Mouse (Mus musculus) layer of hippocampus, adult 9-10 months (tissue): ENCODE measurements at regions not wholly inside any gene's neighbourhood (a gene's known extent, or its start where the extent isn't known, plus 50 kb on each side); places are given as distances from the start of the nearest gene placed in this dataset.
A peak's percentile ranks its signal among the peaks of the same experiment; 100 is the strongest.

Experiments used
- DNase-seq: peaks from one replicate; pipeline ENCODE4 v3.0.0; 2022; ENCODE audit warnings: low spot score

GRCm38 (mm10) chr7:68945886-68946863, 197.1 kb upstream of the Arrdc4 start:
- no peak for DNase-seq

- no peak for DNase-seq
These were observed 181.7 kb upstream of the Arrdc4 start for GRCm38 (mm10) chr7:68930627-68931334.

- no peak for DNase-seq
These were observed 180.6 kb upstream of the Arrdc4 start for GRCm38 (mm10) chr7:68929669-68930068.

- no peak for DNase-seq
These were observed 176.6 kb upstream of the Arrdc4 start for GRCm38 (mm10) chr7:68925640-68926039.

GRCm38 (mm10) chr7:68918632-68919435, 169.8 kb upstream of the Arrdc4 start:
- no peak for DNase-seq

GRCm38 (mm10) chr7:68917876-68918200, 168.8 kb upstream of the Arrdc4 start:
- DNase-seq = no peak

- no peak for DNase-seq
These were observed 168.3 kb upstream of the Arrdc4 start for GRCm38 (mm10) chr7:68917137-68917875.

- DNase-seq = no peak
These were observed 166.9 kb upstream of the Arrdc4 start for GRCm38 (mm10) chr7:68915976-68916375.

- peak; percentile 43 for DNase-seq
These were observed 165.3 kb upstream of the Arrdc4 start for GRCm38 (mm10) chr7:68914344-68914743.

- no peak for DNase-seq
These were observed 163.1 kb upstream of the Arrdc4 start for GRCm38 (mm10) chr7:68911989-68912655.

GRCm38 (mm10) chr7:68911562-68911961, 162.5 kb upstream of the Arrdc4 start:
- no peak for DNase-seq

- no peak for DNase-seq
These were observed 160.7 kb upstream of the Arrdc4 start for GRCm38 (mm10) chr7:68909694-68910093.

- no peak for DNase-seq
These were observed 159.4 kb upstream of the Arrdc4 start for GRCm38 (mm10) chr7:68908401-68908834.

GRCm38 (mm10) chr7:68907867-68908266, 158.8 kb upstream of the Arrdc4 start:
- no peak for DNase-seq

- DNase-seq = no peak
These were observed 157.8 kb upstream of the Arrdc4 start for GRCm38 (mm10) chr7:68906771-68907395.

GRCm38 (mm10) chr7:68905793-68906192, 156.8 kb upstream of the Arrdc4 start:
- no peak for DNase-seq

- DNase-seq = no peak
These were observed 137.1 kb upstream of the Arrdc4 start for GRCm38 (mm10) chr7:68886173-68886572.

- DNase-seq = no peak
These were observed 124.0 kb upstream of the Arrdc4 start for GRCm38 (mm10) chr7:68873008-68873407.

- DNase-seq = no peak
These were observed 115.4 kb upstream of the Arrdc4 start for GRCm38 (mm10) chr7:68864322-68865031.
